Mouse (Mus musculus): ENCODE measurements around the gene Ear10.
"Not testable (repeated sequence)": the region's sequence is repeated elsewhere in the genome, so short reads cannot be mapped to it uniquely, and the experiment has no call there.

DNA sequence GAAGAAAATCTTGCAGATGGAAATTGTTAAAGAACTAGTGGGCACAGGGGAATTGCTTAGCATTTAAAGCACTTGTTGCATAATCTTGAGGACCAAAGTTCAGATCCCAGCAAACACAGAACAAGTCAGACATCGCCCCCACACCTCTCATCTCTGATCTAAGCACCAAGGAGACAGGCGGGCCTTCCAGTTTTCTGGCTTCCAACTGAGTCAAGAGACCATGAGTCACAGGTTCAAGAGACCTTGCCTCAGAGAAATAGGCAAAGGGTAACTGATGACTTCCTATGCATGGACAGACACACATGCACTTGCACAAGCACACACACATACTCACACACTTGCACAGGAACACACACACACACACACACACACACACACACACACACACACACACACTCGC is 24.8 kb downstream of the Ear10 start:
- not testable (repeated sequence) for TF ChIP-seq CTCF (IDR thresholded peaks at IDR 0.05; ENCODE audit: low read depth); EP300 (optimal IDR thresholded peaks at IDR 0.05)

All from stomach, postnatal 0 days (tissue).